Mouse (Mus musculus): ENCODE measurements around the gene Ccdc89.
A peak's percentile ranks its signal among the peaks of the same experiment; 100 is the strongest.

Ccdc89 gene

DNA sequence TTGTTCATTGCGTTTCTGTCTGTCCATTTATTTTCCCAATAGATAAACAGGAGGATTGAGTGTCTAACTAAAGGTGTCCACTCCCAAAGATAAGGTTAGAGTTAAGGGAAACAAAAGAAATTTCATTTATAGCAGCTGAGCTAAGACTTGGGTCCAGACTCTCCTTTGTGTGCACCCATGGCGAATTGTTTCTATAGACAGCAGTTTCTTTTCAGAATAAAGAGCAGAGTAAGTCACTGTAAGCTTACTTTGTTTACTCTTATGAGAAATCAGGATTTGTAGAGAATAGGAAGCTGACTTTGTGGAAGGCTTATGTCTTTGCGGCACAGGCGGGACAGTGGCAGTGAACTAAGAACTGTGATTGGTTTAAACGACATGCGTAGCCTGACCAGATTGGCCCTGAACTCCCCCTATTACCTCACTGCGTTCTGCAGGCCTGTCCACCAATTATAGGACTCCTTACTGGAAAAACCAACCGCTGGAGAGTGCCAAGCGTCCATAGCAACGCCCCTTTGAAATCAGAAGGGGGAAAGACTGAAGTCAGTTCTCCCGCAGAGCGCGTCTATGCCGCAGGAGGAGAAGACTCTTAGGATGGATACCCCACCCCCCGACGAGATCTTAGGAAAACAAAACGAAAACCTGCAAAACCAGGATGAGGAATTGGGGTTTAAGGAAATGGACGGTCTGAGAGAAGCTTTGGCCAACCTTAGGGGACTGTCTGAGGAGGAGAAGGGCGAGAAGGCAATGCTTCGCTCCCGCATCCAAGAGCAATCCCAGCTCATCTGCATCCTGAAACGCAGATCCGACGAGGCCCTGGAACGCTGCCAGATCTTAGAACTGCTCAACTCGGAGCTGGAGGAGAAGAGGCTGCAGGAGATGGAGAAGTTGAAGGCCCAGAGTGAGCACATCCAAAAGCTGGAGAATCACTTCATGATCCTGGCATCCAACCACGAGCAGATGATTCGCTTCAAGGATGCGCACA lies at the start of gene Ccdc89:
Gene Ccdc89 (plus strand): TSS at position 558 of the 982 bp plus-strand sequence.
- no peak for DNase-seq (ENCODE audit: low read depth)

DNA sequence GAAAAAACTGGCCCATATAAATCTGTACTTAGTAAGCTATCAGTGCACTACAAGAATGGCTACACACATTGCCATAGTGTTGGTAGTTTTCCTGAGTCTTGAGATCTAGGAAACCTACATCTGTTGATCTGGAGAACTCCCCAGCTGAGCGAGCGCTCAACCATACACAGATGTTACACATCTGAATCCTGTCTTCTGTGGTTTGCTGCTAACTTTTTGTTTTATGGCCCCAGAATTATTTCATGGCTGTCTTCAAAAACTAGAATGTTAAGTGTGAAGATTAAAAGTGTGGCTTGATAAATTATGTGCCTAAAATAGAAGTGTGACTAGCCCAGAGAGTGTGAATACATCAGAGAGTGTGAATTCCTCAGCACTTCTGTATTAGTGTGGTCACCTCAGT lies 42.0 kb upstream of the Ccdc89 start:
- no peak for DNase-seq (ENCODE audit: low read depth)

DNA sequence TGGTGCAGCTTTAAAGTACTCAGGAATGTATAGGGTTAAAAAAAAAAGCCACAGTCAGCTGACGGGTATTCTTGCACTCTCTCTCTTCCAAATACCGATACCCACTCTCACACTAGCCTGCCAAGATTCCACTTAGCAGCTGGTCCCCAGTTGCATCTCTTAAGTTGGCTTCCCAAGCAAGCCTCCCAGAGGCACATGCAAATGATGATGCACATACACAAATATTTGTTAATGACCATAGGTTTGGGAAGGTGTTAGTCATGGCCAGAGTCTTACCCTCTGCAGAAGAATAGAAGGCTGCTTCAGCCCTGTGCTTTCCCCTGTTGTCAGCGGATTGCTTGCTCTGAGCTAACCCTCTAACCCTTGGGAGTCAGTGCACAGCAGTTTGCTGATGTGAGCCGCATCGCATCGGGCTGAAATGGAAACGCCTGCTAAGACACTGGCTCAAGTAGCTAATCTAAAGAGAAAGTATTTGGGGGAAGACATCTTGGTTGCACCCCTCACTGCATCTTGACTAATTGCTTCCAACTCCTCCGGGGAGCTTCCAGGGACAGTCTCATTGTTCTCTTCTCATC lies 39.4 kb upstream of the Ccdc89 start:
- DNase-seq (ENCODE audit: low read depth): no peak

DNA sequence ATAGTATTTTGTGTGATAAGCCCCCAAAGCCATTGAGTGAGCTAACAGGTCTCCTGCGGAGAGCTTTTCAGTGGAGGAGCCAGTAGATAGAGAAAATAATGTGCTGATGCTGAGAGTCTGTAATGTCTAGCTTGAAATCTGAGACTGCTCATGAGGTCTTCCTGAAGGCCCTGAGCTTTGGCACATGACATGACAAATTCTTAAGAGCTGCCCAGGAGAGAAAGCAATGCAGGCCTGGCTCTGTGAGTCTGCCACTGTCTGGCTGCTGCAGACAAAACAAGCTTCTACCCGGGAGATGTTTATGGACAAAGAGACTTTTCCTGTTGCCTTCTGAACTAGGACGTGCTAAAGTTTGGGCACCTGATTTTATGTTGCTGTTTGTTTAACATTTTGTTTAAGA lies 36.6 kb upstream of the Ccdc89 start:
- no peak for DNase-seq (ENCODE audit: low read depth)

DNA sequence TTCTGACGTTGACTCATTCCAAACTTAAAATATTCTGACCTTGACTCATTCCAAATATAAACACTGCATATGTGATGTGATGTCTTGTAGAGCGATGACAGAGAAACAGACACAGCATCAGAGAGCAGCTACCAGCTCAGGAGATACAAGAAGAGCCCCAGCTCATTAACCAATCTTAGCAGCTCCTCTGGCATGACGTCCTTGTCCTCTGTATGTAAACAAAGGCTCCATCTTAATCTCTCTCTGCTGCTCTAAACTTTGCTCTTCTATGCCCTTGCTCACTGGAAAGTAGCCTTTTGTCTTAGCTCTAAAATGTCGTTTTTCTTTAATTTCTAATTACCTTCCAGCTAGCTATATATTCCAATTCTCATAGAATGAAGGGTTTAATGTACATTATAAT lies 31.3 kb upstream of the Ccdc89 start:
- no peak for DNase-seq (ENCODE audit: low read depth)

DNA sequence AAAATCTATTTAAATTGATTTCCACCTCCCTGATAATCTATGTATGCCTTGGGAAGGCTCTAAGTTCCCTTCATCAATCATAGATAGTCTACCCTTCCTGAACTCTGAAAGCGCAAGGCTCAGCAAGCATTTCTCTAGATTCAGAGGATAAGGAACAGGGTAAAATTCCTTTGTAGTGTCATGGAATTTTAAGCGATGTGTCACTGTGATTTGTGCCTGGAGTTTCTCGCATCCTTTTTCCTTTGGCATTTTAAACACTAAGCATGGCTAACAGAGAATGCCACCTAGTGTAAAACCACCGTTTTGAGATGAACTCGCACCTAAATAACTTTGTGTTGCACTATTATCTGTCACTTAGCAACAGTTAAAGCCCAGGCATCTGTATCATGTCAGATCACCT lies 30.4 kb upstream of the Ccdc89 start:
- no peak for DNase-seq (ENCODE audit: low read depth)

DNA sequence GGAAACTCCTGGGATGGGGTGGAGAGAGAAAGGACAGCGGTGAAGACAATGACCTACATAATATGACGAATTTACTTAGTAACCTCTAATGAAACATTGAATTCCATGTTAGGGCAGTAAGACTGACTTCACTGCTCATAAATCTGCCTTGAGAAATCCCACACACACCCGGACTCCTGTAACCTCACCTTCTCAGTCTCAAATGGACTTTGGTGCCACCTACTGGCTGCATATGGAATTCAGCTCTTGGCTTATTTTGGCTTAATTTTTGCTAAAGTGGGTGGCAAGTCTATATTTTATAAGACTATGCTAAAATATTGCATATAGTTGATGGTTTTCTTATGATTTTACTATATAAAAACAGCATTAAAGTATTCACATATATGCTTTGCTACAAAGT lies 16.4 kb upstream of the Ccdc89 start:
- DNase-seq (ENCODE audit: low read depth): peak; percentile 75

DNA sequence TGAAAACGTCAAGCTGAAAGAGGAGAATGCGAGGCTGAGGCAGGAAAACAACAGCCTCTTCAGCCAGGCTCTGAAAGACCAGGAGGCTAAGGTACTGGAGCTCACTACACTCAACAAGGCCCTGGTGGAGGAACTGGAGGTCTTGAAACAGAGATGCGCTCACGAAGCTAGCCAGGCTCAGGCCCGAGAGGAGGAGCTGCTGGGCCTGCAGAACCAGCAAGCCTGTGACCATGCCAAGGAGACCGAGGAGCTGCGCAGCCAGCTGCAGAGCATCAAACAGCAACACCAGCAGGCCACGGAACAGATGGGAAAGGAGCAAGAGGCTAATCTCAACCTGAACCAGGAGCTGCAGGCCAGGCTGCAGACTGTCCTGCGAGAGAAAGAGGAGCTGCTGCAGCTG lies 629 bp downstream of the Ccdc89 start:
- no peak for DNase-seq (ENCODE audit: low read depth)

DNA sequence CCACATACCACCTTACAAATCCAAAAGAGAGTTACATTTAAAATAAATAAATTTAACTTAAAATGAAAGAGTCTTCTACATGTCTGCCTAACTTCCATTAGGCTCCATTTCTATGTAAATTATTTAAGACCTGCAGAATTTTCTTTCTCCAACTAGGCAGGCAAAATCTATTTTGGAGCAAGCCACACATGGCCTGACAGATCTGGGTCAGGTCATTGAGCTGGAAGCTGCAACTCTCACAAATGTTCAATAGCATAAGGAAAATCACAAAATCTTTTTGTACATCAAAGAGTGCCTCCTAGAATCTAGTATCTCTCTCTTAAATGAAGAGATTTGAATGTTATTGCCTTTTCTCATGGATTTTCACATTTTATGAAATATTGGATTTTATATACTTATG lies 5.8 kb downstream of the Ccdc89 start:
- DNase-seq (ENCODE audit: low read depth): no peak

DNA sequence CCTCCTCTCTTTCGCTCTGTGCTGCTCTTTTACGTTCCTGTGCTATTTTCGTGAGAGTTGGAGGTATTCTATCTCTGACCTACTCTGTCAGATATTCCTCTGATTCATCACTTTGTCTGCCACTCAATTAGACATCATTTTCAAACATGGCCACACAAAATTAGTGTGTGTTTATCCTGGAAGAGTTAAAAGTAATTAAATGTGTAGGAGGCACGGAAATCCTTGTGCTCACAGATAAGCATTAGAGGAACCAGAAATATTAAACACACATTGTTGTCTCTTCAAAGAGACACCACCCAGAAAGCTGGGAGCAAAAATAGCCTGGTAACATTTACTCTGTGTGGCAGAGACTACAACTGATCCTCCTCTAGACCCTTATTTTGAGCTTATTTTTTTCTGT lies 13.7 kb downstream of the Ccdc89 start:
- DNase-seq (ENCODE audit: low read depth): no peak

DNA sequence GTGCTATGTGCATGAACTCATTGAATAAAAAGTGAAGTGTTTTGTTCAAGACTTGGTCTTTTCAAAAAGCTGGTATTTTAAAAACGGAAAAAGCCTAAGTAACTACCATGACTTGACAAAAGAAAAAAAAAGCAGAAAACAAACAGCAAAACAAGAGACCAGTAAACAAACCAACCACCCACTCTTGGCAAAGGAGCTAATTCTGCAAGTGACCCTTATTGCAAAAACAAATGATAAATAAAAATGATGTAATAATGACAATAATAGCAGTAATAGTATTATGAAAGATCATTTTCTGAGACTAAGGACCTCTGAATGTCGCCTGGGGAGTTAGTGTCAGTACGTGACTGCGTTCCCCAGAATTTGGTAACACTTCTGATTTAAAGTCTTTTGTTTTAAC lies 15.7 kb downstream of the Ccdc89 start:
- DNase-seq (ENCODE audit: low read depth): peak; percentile 34

DNA sequence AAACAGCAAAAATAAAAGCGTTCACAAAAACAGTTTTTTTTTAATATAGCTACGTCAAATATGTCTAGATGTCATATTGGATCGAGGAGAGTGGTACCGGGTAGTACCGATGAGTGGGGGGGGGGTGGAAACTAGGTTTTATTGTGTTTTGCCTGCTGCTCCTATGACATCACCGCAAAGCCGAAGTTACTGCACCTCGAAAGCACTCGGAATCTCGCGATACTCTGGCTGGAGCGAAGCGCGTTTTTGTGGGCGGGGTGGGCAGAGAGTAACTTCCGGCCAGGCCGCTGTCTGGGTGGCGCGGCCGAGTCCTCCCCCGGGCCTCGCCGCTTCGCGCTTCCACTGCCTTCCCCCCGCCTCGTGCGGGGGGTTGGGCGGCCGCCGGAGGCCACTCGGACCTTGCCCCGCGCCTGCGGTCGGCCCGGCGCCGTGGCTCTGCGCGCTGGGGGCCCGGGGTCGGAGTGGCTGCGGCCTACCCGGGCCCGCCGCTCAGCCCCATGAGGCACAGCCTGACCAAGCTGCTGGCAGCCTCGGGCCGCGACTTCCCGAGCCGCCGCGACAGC lies 16.2 kb downstream of the Ccdc89 start, which contains the start of gene Crebzf:
Gene Crebzf (plus strand): TSS at position 212 of the 563 bp plus-strand sequence.
- DNase-seq (ENCODE audit: low read depth): peak; percentile 98

DNA sequence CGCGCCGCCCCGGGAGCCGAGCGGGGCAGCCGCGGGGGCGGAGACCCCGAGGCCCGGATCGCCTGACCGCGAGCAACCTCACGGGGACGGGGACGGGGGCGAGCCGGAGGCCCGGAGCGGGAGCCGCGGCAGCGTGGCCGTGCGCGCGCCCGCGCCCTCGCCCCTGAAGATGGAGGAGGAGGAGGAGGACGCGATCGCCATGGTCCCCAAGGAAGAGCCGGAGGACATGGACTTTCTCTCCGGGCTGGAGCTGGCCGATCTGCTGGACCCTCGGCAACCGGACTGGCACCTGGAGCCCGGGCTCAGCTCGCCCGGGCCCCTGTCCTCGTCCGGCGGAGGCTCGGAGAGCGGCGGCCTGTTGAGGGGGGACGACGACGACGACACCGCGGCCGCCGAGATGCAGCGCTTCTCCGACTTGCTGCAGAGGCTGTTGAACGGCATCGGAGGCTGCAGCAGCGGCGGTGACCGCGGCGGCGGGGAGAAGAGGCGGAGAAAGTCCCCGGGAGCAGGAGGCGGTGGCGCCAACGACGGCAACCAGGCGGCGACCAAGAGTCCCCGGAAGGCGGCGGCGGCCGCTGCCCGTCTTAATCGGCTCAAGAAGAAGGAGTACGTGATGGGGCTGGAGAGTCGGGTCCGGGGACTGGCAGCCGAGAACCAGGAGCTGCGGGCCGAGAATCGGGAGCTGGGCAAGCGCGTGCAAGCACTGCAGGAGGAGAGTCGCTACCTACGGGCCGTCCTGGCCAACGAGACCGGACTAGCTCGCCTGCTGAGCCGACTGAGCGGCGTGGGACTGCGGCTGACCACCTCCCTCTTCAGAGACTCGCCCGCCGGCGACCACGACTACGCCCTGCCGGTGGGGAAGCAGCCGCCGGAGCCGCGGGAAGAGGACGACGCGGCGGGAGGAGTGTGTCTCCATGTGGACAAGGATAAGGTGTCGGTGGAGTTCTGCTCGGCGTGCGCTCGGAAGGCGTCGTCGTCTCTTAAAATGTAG lies 17.0 kb downstream of the Ccdc89 start:
- DNase-seq (ENCODE audit: low read depth): peak; percentile 51

DNA sequence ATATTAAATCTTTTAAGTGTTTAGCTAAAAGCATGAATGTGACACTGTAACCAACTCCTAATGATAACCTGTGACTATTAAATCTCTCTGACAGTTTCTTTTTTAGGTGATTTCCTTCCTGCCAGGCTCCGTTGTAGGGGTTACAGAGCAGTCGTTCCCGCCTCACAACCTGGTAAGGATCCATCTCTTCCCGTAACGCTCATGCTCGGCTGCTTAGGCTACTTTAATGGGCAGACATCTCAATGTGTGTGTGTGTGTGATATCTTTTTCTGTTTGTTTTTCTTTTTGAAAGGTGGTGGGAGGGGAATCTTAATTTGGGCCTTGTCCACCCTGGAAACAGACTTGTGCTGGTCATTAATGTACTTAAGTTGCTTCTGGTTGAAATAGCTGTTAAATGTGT lies 17.8 kb downstream of the Ccdc89 start:
- DNase-seq (ENCODE audit: low read depth): peak; percentile 33

DNA sequence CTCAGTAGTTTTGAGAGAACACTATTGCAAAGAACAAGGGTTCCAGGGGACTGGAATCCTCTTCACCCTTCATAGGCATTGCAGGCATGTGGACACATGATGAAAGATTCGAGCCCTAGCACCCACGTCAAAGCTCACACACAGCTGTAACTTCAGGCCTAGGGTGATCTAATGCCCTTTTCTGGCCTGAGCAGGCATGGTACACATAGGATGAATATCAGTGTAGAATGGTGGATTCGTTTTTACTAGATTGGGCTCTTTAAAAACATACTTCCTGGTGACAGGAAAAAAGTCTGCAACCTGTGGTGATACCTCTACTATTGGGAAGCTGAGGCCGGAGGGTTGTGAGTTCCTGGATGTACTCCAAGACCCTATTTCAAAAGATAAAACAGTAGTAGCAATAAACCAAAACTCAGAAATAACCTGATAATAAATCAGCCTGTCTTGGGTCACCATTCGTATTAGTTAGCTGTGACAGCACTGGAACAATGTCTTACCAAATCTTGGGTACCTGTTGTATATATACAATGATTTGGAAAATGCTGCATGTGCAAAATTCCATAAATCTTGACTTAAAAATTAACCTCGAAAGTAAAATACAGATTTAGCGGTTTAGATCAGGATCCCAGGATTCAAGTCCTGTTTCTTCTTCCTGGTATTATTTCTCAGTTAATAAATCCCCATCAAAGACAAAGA lies 29.9 kb downstream of the Ccdc89 start:
- peak; percentile 33 for DNase-seq (ENCODE audit: low read depth)

DNA sequence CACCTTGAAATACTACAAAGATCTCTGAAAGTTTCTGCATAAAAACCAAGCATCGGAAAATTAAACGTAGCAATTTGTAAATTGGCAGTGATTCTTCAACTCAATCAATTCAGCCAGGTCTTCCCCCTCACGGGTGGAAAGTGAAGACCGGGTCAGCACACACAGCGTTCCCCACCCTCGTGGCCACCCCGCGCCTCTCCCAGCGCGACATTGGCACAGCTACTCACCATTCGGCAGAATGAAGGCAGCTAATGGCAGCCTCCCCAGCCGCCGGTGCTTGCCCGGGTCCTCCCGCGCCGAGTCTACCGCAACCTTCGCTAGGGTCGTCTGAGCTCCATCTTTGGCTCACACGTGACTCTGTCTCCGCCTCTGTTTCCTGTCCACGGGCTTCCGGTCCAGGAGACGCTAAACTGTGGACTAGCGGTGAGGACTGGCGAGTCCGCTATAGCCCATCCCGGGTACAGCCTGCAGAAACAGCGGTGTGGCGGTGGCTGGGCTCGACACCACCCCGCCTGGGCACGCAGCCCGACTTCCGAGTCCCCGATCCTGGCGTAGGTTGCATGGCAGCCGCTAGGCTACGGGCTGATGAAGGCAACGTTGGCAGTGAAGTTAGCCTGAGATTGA lies 30.6 kb downstream of the Ccdc89 start, which contains the start of gene Tmem126a:
Gene Tmem126a (minus strand): TSS at position 385 of the 624 bp plus-strand sequence.
- peak; percentile 92 for DNase-seq (ENCODE audit: low read depth)

DNA sequence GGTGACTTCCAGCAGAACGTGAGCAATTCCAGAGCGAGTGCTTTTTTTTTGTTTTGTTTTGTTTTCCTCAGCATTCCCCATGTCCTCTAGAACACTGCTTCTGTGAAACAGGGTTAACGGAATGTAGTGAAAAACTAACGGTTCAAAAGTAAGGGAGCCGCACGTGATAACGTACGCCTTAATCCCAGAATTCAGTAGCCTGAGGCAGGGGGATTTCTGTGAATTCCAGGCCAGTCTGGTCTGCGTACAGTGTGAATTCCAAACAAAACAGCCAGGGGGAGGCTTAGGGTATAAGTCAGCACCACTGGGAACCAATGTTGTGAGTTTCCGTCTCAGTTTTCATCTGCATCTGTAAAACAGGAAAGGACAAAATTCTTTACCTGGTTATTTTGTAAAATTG lies 31.1 kb downstream of the Ccdc89 start:
- DNase-seq (ENCODE audit: low read depth): no peak

DNA sequence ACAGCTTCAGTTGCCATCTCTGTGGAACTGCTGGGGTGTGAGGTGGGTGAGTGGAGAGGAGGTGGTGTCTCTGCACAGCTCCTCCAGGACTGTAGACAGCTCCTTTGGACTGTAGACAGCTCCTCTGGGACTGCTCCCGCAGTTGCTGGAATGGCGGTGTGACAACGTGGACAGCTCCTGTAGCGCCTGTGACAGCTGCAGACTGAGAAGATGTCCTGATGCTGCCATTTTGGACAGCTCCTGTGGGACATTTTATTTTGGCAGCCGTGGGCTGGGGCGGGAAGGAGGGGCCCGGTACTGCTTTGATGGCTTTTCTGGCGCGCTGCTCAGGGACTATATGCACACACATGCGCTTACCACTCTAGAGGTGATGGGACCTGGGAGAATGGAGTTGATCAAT lies 34.0 kb downstream of the Ccdc89 start:
- no peak for DNase-seq (ENCODE audit: low read depth)

DNA sequence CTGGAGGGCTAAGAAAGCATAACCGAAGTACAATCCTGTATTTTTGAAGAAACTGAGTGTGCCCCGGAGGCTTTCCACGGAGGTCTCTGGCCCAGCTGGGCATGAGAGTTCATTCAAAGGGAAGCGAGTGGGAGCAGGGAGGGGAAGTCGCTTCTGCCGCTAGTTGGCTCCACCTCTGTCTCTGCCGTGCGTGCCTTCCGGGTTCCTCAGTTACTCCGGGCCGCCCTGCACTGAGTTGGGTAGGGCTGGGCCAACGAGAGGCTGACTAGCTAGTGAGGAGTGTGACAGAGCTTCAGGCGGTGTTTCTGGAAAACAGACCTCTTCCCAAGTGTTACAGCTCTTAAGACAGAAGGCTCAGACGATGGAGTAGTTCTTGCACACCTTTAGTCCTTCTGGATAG lies 34.6 kb downstream of the Ccdc89 start:
- no peak for DNase-seq (ENCODE audit: low read depth)

DNA sequence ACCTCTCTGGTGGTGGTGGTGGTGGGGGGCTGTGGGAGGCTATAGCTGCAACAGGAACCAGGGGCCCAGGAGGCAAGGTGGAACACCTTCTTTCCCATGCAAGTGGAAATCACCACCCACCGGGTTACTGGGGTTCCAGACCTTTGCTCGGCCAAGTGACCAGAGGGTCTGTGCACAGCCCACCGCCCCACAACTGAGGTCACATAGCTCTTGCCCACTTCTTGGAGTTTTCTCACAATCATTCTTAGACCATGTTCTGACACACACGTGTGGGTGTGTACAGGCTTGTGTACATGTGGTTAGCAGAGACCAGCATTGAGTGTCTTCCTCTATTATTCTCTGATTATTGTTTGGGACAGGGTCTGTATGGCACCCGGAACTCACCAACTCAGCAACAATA lies 35.1 kb downstream of the Ccdc89 start:
- DNase-seq (ENCODE audit: low read depth): no peak

DNA sequence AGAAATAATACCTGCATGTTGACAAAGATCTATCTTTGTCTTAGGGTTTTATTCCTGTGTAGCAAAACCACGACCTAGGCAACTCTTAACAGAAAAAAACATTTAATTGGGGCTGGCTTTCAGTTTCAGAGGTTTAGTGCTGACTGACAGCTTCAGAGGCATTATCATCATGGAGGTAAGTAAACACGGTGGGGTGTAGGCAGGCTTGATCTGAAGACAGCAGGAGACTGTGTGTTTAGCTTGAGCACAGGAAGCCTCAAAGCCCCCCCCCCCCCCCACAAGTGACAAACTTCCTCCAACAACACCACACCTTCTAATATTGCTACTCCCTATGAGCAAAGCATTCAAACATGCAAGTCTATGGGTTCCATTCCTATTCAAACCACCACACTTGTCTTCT lies 47.1 kb downstream of the Ccdc89 start:
- no peak for DNase-seq (ENCODE audit: low read depth)

All from 416B (cell line).